Mouse (Mus musculus): ENCODE measurements around the gene Sh3bp5l.

The Sh3bp5l gene

DNA sequence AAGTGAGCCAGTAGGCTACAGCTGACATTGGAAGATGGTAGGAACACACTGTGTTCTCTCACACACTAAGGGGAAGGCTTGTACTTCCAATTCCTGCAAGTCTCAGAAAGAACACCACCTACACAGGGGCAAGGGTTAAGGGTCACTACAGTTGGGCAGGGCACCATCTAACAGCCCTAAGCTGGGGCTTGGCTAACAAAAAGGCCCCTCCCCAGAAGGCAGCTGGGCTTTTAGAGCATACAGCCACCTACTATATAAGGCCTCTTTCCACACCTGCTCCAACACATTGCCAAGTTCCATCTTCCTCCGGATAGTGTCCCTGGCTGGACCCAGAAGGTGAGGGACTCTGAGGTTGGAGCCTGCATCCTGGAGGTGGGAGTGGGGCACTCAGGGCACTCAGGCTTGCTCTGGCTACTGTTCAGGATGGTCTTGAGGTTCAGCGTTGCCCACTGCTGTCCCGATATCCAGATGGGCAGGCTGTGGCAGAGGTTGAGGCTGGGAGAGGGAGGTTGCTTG is 48.3 kb downstream of the Sh3bp5l start, which contains the start of gene Lypd8:
TSS of gene Lypd8 (plus strand) at position 281 of the 516 bp plus-strand sequence.
- no peak for DNase-seq (ENCODE audit: low read depth, low spot score)

DNA sequence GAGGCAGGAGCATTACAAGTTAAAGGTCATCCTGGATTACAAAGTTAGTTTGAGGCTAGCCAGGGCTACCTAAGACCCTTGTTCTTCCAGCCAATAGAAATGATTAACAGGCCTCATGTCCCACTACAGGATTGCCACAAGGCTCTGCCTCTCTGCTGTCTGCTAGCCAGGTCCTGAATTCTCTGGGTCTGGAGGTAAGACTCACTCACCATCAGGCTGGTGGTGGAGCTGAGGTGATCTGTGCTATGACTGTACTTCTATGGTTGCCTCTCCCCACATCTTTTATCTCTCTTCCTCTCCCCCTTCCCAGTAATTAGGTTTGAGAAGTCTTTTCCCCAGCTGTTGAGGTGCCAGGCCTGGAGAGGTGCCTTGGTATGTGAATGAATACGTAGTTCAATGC is 49.0 kb downstream of the Sh3bp5l start:
- no peak for DNase-seq (ENCODE audit: low read depth, low spot score)

DNA sequence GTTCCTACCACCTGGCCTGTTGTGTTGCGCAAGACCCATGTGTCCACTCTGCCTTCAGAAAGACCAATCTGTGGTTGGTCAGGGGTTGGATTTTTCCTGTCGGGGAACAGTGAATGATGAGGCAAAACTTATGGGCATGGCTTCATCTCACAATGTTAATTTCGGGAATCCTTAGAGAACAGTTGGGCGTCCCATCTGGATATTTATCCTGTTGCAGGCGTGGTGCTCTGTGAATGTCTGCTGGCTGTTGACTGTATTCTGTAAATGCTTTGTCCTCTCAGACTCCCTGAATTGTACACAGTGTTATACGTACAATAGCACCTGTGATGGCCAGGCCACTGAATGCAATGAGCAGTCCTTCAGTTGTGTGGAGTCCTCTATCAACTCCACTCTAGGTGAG is 51.9 kb downstream of the Sh3bp5l start:
- no peak for DNase-seq (ENCODE audit: low read depth, low spot score)
